In genomic region chr13:102276885-102277284, GRCm38 (mm10) we compare ENCODE assay signal across 22 mouse cellular contexts.
DNase-seq lines count a peak whose midpoint lies in the region; ATAC-seq and TF ChIP-seq lines count a peak whose summit lies in the region.
"Had no signal": no experiment of that assay in that cellular context is flagged by ENCODE, and none has a peak within 500 bp of the region (broad histone marks: within the 10 kb centered on the region; RNA-seq: fewer than 3 reads in every experiment).

No protein-coding gene starts in this region.

- H3K27ac ChIP-seq in forebrain, embryonic 16.5 days (ENCODE audit: low read length) = no peak overlapping the region
- H3K27ac ChIP-seq in forebrain, postnatal 0 days (ENCODE audit: low read depth, low read length) = no peak overlapping the region
- H3K27ac ChIP-seq: embryonic facial prominence, embryonic 12.5 days; embryonic facial prominence, embryonic 15.5 days; heart, embryonic 15.5 days; hindbrain, embryonic 10.5 days; hindbrain, embryonic 15.5 days had no signal

- 0 out of 2 replicates have a peak, but pooled peaks have one; percentile 59 for ATAC-seq in forebrain, embryonic 16.5 days
- no peak for ATAC-seq in forebrain, postnatal 0 days
- ATAC-seq: CD4-positive, CD25-positive, alpha-beta regulatory T cell, adult 4 months had no signal

- no peaks in the 10 kb centered on the region for H3K36me3 ChIP-seq in forebrain, embryonic 16.5 days (ENCODE audit: control insufficient read depth, insufficient read depth)
- H3K36me3 ChIP-seq in forebrain, postnatal 0 days (ENCODE audit: insufficient read depth) = no peaks in the 10 kb centered on the region
- H3K36me3 ChIP-seq: embryonic facial prominence, embryonic 12.5 days; embryonic facial prominence, embryonic 15.5 days; heart, embryonic 12.5 days; heart, embryonic 15.5 days; hindbrain, embryonic 10.5 days; hindbrain, embryonic 15.5 days had no signal

- no peaks in the 10 kb centered on the region; the same call in 1 of the 2 replicates for H3K4me1 ChIP-seq in forebrain, embryonic 16.5 days (replicated peaks; ENCODE audit: control insufficient read depth, insufficient read depth, low read length)
- H3K4me1 ChIP-seq in forebrain, postnatal 0 days (ENCODE audit: insufficient read depth) = no peaks in the 10 kb centered on the region
- H3K4me1 ChIP-seq: embryonic facial prominence, embryonic 12.5 days; embryonic facial prominence, embryonic 15.5 days; heart, embryonic 12.5 days; heart, embryonic 15.5 days; hindbrain, embryonic 10.5 days; hindbrain, embryonic 15.5 days had no signal

- no peak overlapping the region for H3K4me3 ChIP-seq in forebrain, embryonic 16.5 days (replicated peaks; ENCODE audit: low read length)
- H3K4me3 ChIP-seq in forebrain, postnatal 0 days (ENCODE audit: low read depth, low read length) = no peak overlapping the region
- H3K4me3 ChIP-seq: embryonic facial prominence, embryonic 12.5 days; embryonic facial prominence, embryonic 15.5 days; heart, embryonic 12.5 days; heart, embryonic 15.5 days; hindbrain, embryonic 10.5 days; hindbrain, embryonic 15.5 days had no signal

- no peak for TF ChIP-seq CTCF in forebrain, postnatal 0 days (IDR thresholded peaks at IDR 0.05; ENCODE audit: low read depth)
- no peak for TF ChIP-seq CTCF in brain, embryonic 14.5 days (IDR thresholded peaks at IDR 0.05; ENCODE audit: borderline replicate concordance, extremely low read depth, insufficient read depth, insufficient read length)

- no peaks in the 10 kb centered on the region for H3K9me3 ChIP-seq in forebrain, embryonic 16.5 days (ENCODE audit: control insufficient read depth, low read length)
- H3K9me3 ChIP-seq in forebrain, postnatal 0 days (ENCODE audit: low read length) = no peaks in the 10 kb centered on the region
- H3K9me3 ChIP-seq: embryonic facial prominence, embryonic 12.5 days; embryonic facial prominence, embryonic 15.5 days; heart, embryonic 12.5 days; heart, embryonic 15.5 days; hindbrain, embryonic 10.5 days; hindbrain, embryonic 15.5 days had no signal

- no peak overlapping the region for H3K9ac ChIP-seq in forebrain, embryonic 16.5 days (replicated peaks; ENCODE audit: low read depth, low read length)
- H3K9ac ChIP-seq in forebrain, postnatal 0 days = no peak overlapping the region
- H3K9ac ChIP-seq: embryonic facial prominence, embryonic 12.5 days; embryonic facial prominence, embryonic 15.5 days; heart, embryonic 12.5 days; heart, embryonic 15.5 days; hindbrain, embryonic 15.5 days had no signal

- no peak for DNase-seq in forebrain, postnatal 0 days
- peak; percentile 19 to 63 for DNase-seq in layer of hippocampus, postnatal 14 days (ENCODE audit: low spot score in 2 of 2)
- no peak for DNase-seq in layer of hippocampus, adult 9-11 months
- peak; percentile 17 for DNase-seq in brain, embryonic 14.5 days (ENCODE audit: low read depth)
- no peak for DNase-seq in thymus, postnatal 10 days (ENCODE audit: low spot score in 2 of 2)
- DNase-seq: adrenal gland, adult 2 months; adrenal gland, postnatal 14 days; cerebellum, adult 11-12 months; cerebellum, adult 8-10 months; cerebellum, postnatal 14 days; gastrocnemius, postnatal 25 days; heart, adult 18-20 months; heart, postnatal 10 days; heart, postnatal 36 days had no signal

- TF ChIP-seq POLR2A in brain, embryonic 14.5 days (IDR thresholded peaks at IDR 0.05; ENCODE audit: borderline replicate concordance, extremely low read depth, insufficient read depth, insufficient read length, poor library complexity, severe bottlenecking) = no peak

- H3K27me3 ChIP-seq in forebrain, embryonic 16.5 days (replicated peaks; ENCODE audit: control insufficient read depth, insufficient read depth, low read length) = no peaks in the 10 kb centered on the region
- H3K27me3 ChIP-seq in forebrain, postnatal 0 days (ENCODE audit: insufficient read depth, low read length) = no peaks in the 10 kb centered on the region
- H3K27me3 ChIP-seq: embryonic facial prominence, embryonic 12.5 days; embryonic facial prominence, embryonic 15.5 days; heart, embryonic 12.5 days; heart, embryonic 15.5 days; hindbrain, embryonic 15.5 days had no signal

- no peak overlapping the region for H3K4me2 ChIP-seq in forebrain, embryonic 16.5 days (ENCODE audit: low read length)
- H3K4me2 ChIP-seq in forebrain, postnatal 0 days (ENCODE audit: low read depth) = no peak overlapping the region
- H3K4me2 ChIP-seq: embryonic facial prominence, embryonic 12.5 days; embryonic facial prominence, embryonic 15.5 days; heart, embryonic 12.5 days; heart, embryonic 15.5 days; hindbrain, embryonic 15.5 days had no signal

Comparison
In these comparisons a context has a peak if more than half of its experiments do, and no peak if none do; other contexts are left out.
1. DNase-seq: peak in layer of hippocampus, postnatal 14 days (2 of 2) and brain, embryonic 14.5 days (single experiment); none in forebrain, postnatal 0 days (single experiment), layer of hippocampus, adult 9-11 months (single experiment) and thymus, postnatal 10 days (0 of 2).